Mouse (Mus musculus): ENCODE data around the gene Hint1.
"Not testable (repeated sequence)": the region's sequence is repeated elsewhere in the genome, so short reads cannot be mapped to it uniquely, and the experiment has no call there.

The Hint1 gene

GRCm38 (mm10) chr11:54894589-54894988 is 28.4 kb downstream of the Hint1 start:
- DNase-seq (ENCODE audit: low read depth, low spot score) = no peak

GRCm38 (mm10) chr11:54896646-54897045 is 30.5 kb downstream of the Hint1 start:
- DNase-seq (ENCODE audit: low read depth, low spot score) = not testable (repeated sequence)

- DNase-seq (ENCODE audit: low read depth, low spot score) = no peak
Measured at GRCm38 (mm10) chr11:54897470-54897869, 31.3 kb downstream of the Hint1 start.

- no peak for DNase-seq (ENCODE audit: low read depth, low spot score)
Measured at GRCm38 (mm10) chr11:54899657-54900056, 33.5 kb downstream of the Hint1 start.

- peak; percentile 58 for DNase-seq (ENCODE audit: low read depth, low spot score)
Measured at GRCm38 (mm10) chr11:54902333-54903323, 36.4 kb downstream of the Hint1 start, which contains the start of gene Gpx3. Gene Gpx3, plus strand, starts transcription at chr11:54902453.

GRCm38 (mm10) chr11:54903339-54903738 is 37.2 kb downstream of the Hint1 start:
- DNase-seq (ENCODE audit: low read depth, low spot score) = no peak

- no peak for DNase-seq (ENCODE audit: low read depth, low spot score)
Measured at GRCm38 (mm10) chr11:54903940-54904706, 37.9 kb downstream of the Hint1 start.

- DNase-seq (ENCODE audit: low read depth, low spot score) = no peak
Measured at GRCm38 (mm10) chr11:54905086-54905485, 38.9 kb downstream of the Hint1 start.

- DNase-seq (ENCODE audit: low read depth, low spot score) = no peak
Measured at GRCm38 (mm10) chr11:54905931-54906330, 39.7 kb downstream of the Hint1 start.

- DNase-seq (ENCODE audit: low read depth, low spot score) = no peak
Measured at GRCm38 (mm10) chr11:54906466-54906865, 40.3 kb downstream of the Hint1 start.

- no peak for DNase-seq (ENCODE audit: low read depth, low spot score)
Measured at GRCm38 (mm10) chr11:54907259-54907658, 41.1 kb downstream of the Hint1 start.

- DNase-seq (ENCODE audit: low read depth, low spot score) = no peak
Measured at GRCm38 (mm10) chr11:54909273-54909672, 43.1 kb downstream of the Hint1 start.

GRCm38 (mm10) chr11:54910081-54910665 is 44.0 kb downstream of the Hint1 start:
- no peak for DNase-seq (ENCODE audit: low read depth, low spot score)

- DNase-seq (ENCODE audit: low read depth, low spot score) = no peak
Measured at GRCm38 (mm10) chr11:54911201-54911600, 45.0 kb downstream of the Hint1 start.

- no peak for DNase-seq (ENCODE audit: low read depth, low spot score)
Measured at GRCm38 (mm10) chr11:54911671-54912502, 45.7 kb downstream of the Hint1 start.

GRCm38 (mm10) chr11:54912503-54913316 is 46.5 kb downstream of the Hint1 start:
- no peak for DNase-seq (ENCODE audit: low read depth, low spot score)

GRCm38 (mm10) chr11:54913841-54914240 is 47.7 kb downstream of the Hint1 start:
- DNase-seq (ENCODE audit: low read depth, low spot score) = no peak

GRCm38 (mm10) chr11:54917461-54917860 is 51.3 kb downstream of the Hint1 start:
- DNase-seq (ENCODE audit: low read depth, low spot score) = no peak

- peak; percentile 32 for DNase-seq (ENCODE audit: low read depth, low spot score)
Measured at GRCm38 (mm10) chr11:54918273-54918672, 52.1 kb downstream of the Hint1 start.
